Mouse (Mus musculus): ENCODE measurements around the gene Aqp6.
A peak's percentile ranks its signal among the peaks of the same experiment; 100 is the strongest.

Gene Aqp6

GRCm38 (mm10) chr15:99600986-99601822, at the start of gene Aqp6:
Gene Aqp6 (plus strand): TSS chr15:99601400.
- DNase-seq (ENCODE audit: low spot score) = no peak

GRCm38 (mm10) chr15:99553767-99554166, 47.4 kb upstream of the Aqp6 start:
- no peak for DNase-seq (ENCODE audit: low spot score)

GRCm38 (mm10) chr15:99558947-99559346, 42.3 kb upstream of the Aqp6 start:
- DNase-seq (ENCODE audit: low spot score) = no peak

- no peak for DNase-seq (ENCODE audit: low spot score)
Measured at GRCm38 (mm10) chr15:99560246-99560645, 41.0 kb upstream of the Aqp6 start.

GRCm38 (mm10) chr15:99567371-99567770, 33.8 kb upstream of the Aqp6 start:
- DNase-seq (ENCODE audit: low spot score) = no peak

- no peak for DNase-seq (ENCODE audit: low spot score)
Measured at GRCm38 (mm10) chr15:99568682-99569081, 32.5 kb upstream of the Aqp6 start.

GRCm38 (mm10) chr15:99569123-99569522, 32.1 kb upstream of the Aqp6 start:
- DNase-seq (ENCODE audit: low spot score) = no peak

- DNase-seq (ENCODE audit: low spot score) = no peak
Measured at GRCm38 (mm10) chr15:99578802-99579485, 22.3 kb upstream of the Aqp6 start, which contains the start of gene Aqp2. Gene Aqp2 (plus strand): TSS chr15:99579055.

- no peak for DNase-seq (ENCODE audit: low spot score)
Measured at GRCm38 (mm10) chr15:99583463-99584344, 17.5 kb upstream of the Aqp6 start.

GRCm38 (mm10) chr15:99584407-99585202, 16.6 kb upstream of the Aqp6 start:
- DNase-seq (ENCODE audit: low spot score) = no peak

GRCm38 (mm10) chr15:99585741-99586140, 15.5 kb upstream of the Aqp6 start:
- DNase-seq (ENCODE audit: low spot score) = no peak

GRCm38 (mm10) chr15:99586525-99586924, 14.7 kb upstream of the Aqp6 start:
- no peak for DNase-seq (ENCODE audit: low spot score)

GRCm38 (mm10) chr15:99589237-99589636, 12.0 kb upstream of the Aqp6 start:
- DNase-seq (ENCODE audit: low spot score) = no peak

GRCm38 (mm10) chr15:99589704-99590103, 11.5 kb upstream of the Aqp6 start:
- DNase-seq (ENCODE audit: low spot score) = no peak

GRCm38 (mm10) chr15:99590429-99591084, 10.6 kb upstream of the Aqp6 start, which contains the start of gene Aqp5:
Gene Aqp5 (plus strand): TSS chr15:99590782.
- DNase-seq (ENCODE audit: low spot score) = no peak

GRCm38 (mm10) chr15:99592177-99592576, 9.0 kb upstream of the Aqp6 start:
- no peak for DNase-seq (ENCODE audit: low spot score)

- no peak for DNase-seq (ENCODE audit: low spot score)
Measured at GRCm38 (mm10) chr15:99592877-99593276, 8.3 kb upstream of the Aqp6 start.

GRCm38 (mm10) chr15:99594951-99595350, 6.2 kb upstream of the Aqp6 start:
- DNase-seq (ENCODE audit: low spot score) = no peak

GRCm38 (mm10) chr15:99596056-99596687, 5.0 kb upstream of the Aqp6 start:
- peak; percentile 82 for DNase-seq (ENCODE audit: low spot score)

GRCm38 (mm10) chr15:99596841-99597240, 4.4 kb upstream of the Aqp6 start:
- DNase-seq (ENCODE audit: low spot score) = no peak

All from ovary, postnatal 14 days (tissue).